Mouse (Mus musculus) ES-E14 (cell line): ENCODE measurements around the gene Slco2b1. TPM values are rescaled to one million over a fixed set of nuclear protein-coding genes. Genes with fewer than 3 reads are reported as not detected.

ENCODE experiments used
- DNase-seq: peaks from one replicate; pipeline ENCODE4 v3.0.0-alpha.2; 2013; ENCODE audit warnings: low read depth, low spot score
- H3K27ac ChIP-seq: 2 replicates; pipeline ENCODE4 v1.5.1; 2012; ENCODE audit warnings: low read depth, mild to moderate bottlenecking, low read length, moderate library complexity, mixed read lengths; ENCODE audit not compliant: poor library complexity, insufficient read depth, severe bottlenecking
- H3K36me3 ChIP-seq: 2 replicates; pipeline ENCODE4 v1.6.1; 2012; ENCODE audit warnings: mild to moderate bottlenecking, low read length, moderate library complexity, mixed read lengths; ENCODE audit not compliant: control insufficient read depth, poor library complexity, insufficient read depth, severe bottlenecking
- H3K4me1 ChIP-seq, 2 experiments: fragments of 150-350 bp in 1 of 2; sonication (generic) in 1 of 2; 2 replicates each; pipeline ENCODE4 v1.6.1; 2012; ENCODE audit warnings: low read length in 2 of 2, mild to moderate bottlenecking in 1 of 2, mixed read lengths in 1 of 2; ENCODE audit not compliant: control insufficient read depth in 2 of 2, insufficient read depth in 2 of 2, poor library complexity in 1 of 2
- H3K4me3 ChIP-seq, 2 experiments: fragments of 150-350 bp in 1 of 2; sonication (generic) in 1 of 2; 2 replicates each; pipeline ENCODE4 v1.5.1; 2012; ENCODE audit warnings: low read length in 2 of 2, low read depth in 1 of 2, mild to moderate bottlenecking in 1 of 2, mixed read lengths in 1 of 2; ENCODE audit not compliant: insufficient read depth in 1 of 2, poor library complexity in 1 of 2, severe bottlenecking in 1 of 2
- H3K9ac ChIP-seq: 2 replicates; pipeline ENCODE4 v1.6.1; 2012; ENCODE audit warnings: low read depth, mild to moderate bottlenecking, low read length, mixed read lengths; ENCODE audit not compliant: poor library complexity, insufficient read depth, severe bottlenecking
- H3K9me3 ChIP-seq: fragments of 150-350 bp; sonication (generic); 2 replicates; pipeline ENCODE4 v1.6.1; 2012; ENCODE audit warnings: low read depth, mild to moderate bottlenecking, low read length; ENCODE audit not compliant: control insufficient read depth, insufficient read depth
- CHD2 ChIP-seq: IDR thresholded peaks from 2 replicates; pipeline ENCODE4 v1.6.1; 2014; ENCODE audit warnings: mild to moderate bottlenecking, low read depth, low read length, inconsistent platforms
- HCFC1 ChIP-seq: IDR thresholded peaks from 2 replicates; pipeline ENCODE4 v1.6.1; 2012; ENCODE audit warnings: low read length, inconsistent platforms, borderline replicate concordance; ENCODE audit not compliant: insufficient read depth
- MAFK ChIP-seq: IDR thresholded peaks from 2 replicates; pipeline ENCODE4 v1.6.1; 2014; ENCODE audit warnings: mild to moderate bottlenecking, low read depth, low read length, inconsistent platforms; ENCODE audit not compliant: insufficient read depth
- ZC3H11A ChIP-seq: IDR thresholded peaks from 2 replicates; pipeline ENCODE4 v1.6.1; 2012; ENCODE audit warnings: low read depth, mild to moderate bottlenecking, inconsistent platforms, low read length, borderline replicate concordance
- ZNF384 ChIP-seq: IDR thresholded peaks from 2 replicates; pipeline ENCODE4 v1.6.1; 2012; ENCODE audit warnings: low read depth, low read length, inconsistent platforms
- in situ Hi-C, 2 experiments: fragments of 600-800 bp; cut with MboI; formaldehyde crosslinking; loops; one replicate each; pipeline ENCODE4 v1.15.1; 2025; ENCODE audit warnings: low sequenced_read_pairs in 2 of 2, inconsistent platforms in 1 of 2; ENCODE audit not compliant: unreplicated experiment in 2 of 2
- total RNA-seq: library from RNA; depleted of rRNA; stranded (reverse); fragments of 300-350 nt; gene quantifications from 2 replicates; pipeline ENCODE4 v1.2.3, GENCODE M21; 2012

Slco2b1 gene
- total RNA-seq, 1 experiment = 0.45 TPM

DNA sequence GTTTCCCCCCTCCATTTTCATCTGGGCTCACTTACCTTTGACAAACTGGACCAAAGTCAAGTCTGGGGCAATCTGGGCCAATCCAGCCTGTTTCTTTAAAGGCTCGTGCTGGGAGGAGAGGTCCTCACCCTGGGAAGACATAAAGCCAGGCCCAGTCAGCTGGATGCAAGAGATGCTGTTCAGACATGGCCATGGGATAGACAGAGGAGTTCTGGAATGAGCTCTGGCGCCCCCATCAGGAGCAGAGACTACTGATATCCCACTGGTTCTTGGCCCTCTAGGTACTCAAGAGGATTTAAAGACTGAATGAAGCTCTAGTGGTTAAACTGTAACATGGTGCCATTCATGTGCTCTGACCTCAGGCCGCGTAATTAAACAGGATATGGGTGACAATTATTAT, 40.2 kb downstream of the Slco2b1 start:
- H3K9me3 ChIP-seq = no peaks in the 10 kb centered on the region
- H3K4me3 ChIP-seq = no peak overlapping the region
- no peak overlapping the region for H3K9ac ChIP-seq
- no peak overlapping the region for H3K27ac ChIP-seq
- 0 out of 4 replicates have a peak, but pooled peaks cover 0 to 2% of the 10 kb centered on the region in 2 experiments for H3K4me1 ChIP-seq
- no peaks in the 10 kb centered on the region for H3K36me3 ChIP-seq
- in situ Hi-C loops = no loop called here
- no peak for TF ChIP-seq ZNF384
- no peak for TF ChIP-seq CHD2
- no peak for TF ChIP-seq HCFC1
- no peak for DNase-seq

DNA sequence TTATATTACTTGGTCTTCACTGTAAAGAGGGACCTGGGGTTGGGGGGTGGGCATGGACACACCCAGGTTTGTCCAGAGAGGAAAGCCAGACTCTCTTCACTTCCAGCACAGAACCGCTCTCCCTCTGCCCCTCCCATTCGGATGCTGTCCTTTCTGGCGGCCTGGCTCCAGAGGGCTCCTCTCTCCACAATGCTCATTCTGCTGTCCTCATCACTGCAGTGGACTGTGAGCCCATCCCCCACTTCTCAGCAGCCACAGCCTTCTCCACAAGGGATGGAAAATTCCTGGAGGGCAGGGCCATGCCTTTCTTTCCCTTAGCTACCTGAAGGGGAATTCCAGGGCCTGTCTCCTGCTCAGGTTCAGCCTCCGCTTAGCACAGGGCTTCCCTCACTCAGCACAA, 42.3 kb downstream of the Slco2b1 start:
- Histone ChIP-seq H3K36me3 (no peaks in the 10 kb centered on the region), H3K27ac (no peak overlapping the region), H3K9ac (no peak overlapping the region), H3K9me3 (no peaks in the 10 kb centered on the region), H3K4me3 (no peak overlapping the region), H3K4me1 (0 out of 4 replicates have a peak, but pooled peaks cover 0 to 2% of the 10 kb centered on the region in 2 experiments)
- TF ChIP-seq CHD2 (no peak), HCFC1 (no peak), MAFK (no peak), ZNF384 (no peak), ZC3H11A (no peak)
- in situ Hi-C loops = no loop called here
- DNase-seq = no peak

- Histone ChIP-seq H3K4me3 (peak overlapping the region in 1 of 2 experiments; percentile 17; a peak in 1 of 4 replicates), H3K36me3 (no peaks in the 10 kb centered on the region), H3K9ac (no peak overlapping the region), H3K9me3 (no peaks in the 10 kb centered on the region), H3K4me1 (0 out of 4 replicates have a peak, but pooled peaks cover 0 to 2% of the 10 kb centered on the region in 2 experiments), H3K27ac (no peak overlapping the region)
- in situ Hi-C loops = no loop called here
- no peak for DNase-seq
- TF ChIP-seq CHD2 = no peak
- TF ChIP-seq MAFK = no peak
- TF ChIP-seq ZC3H11A = no peak
- no peak for TF ChIP-seq ZNF384
- no peak for TF ChIP-seq HCFC1
Measured at GRCm38 (mm10) chr7:99667096-99667495, 44.0 kb downstream of the Slco2b1 start.

GRCm38 (mm10) chr7:99665731-99666452, 45.2 kb downstream of the Slco2b1 start:
- in situ Hi-C loops = no loop called here
- H3K9ac ChIP-seq = no peak overlapping the region
- no peak overlapping the region for H3K27ac ChIP-seq
- no peaks in the 10 kb centered on the region for H3K9me3 ChIP-seq
- H3K36me3 ChIP-seq = no peaks in the 10 kb centered on the region
- H3K4me3 ChIP-seq = no peak overlapping the region
- DNase-seq = no peak
- 0 out of 4 replicates have a peak, but pooled peaks cover 0 to 2% of the 10 kb centered on the region in 2 experiments for H3K4me1 ChIP-seq
- TF ChIP-seq ZC3H11A = no peak
- TF ChIP-seq ZNF384 = no peak
- TF ChIP-seq MAFK = no peak
- TF ChIP-seq CHD2 = no peak
- no peak for TF ChIP-seq HCFC1
